Mouse (Mus musculus) embryonic facial prominence, embryonic 10.5 days (tissue): Measurements from ENCODE around the gene Slitrk3. TPM values are rescaled to one million over a fixed set of nuclear protein-coding genes. Genes with fewer than 3 reads are reported as not detected.
A peak's percentile ranks its signal among the peaks of the same experiment; 100 is the strongest.
"Not testable (repeated sequence)": the region's sequence is repeated elsewhere in the genome, so short reads cannot be mapped to it uniquely, and the experiment has no call there.

Source experiments
- DNase-seq: peaks from one replicate; pipeline ENCODE4 v3.0.0-alpha.2; 2017; ENCODE audit warnings: low spot score
- H3K27ac ChIP-seq: fragments of 300-500 bp; sonication (generic); replicated peaks from 2 replicates; pipeline ENCODE4 v1.5.1; 2016; ENCODE audit warnings: mild to moderate bottlenecking
- H3K27me3 ChIP-seq: fragments of 300-500 bp; sonication (generic); replicated peaks from 2 replicates; pipeline ENCODE4 v1.6.1; 2016; ENCODE audit warnings: low read depth, mild to moderate bottlenecking; ENCODE audit not compliant: poor library complexity, severe bottlenecking
- H3K36me3 ChIP-seq: fragments of 300-500 bp; sonication (generic); replicated peaks from 2 replicates; pipeline ENCODE4 v1.6.1; 2016; ENCODE audit warnings: mild to moderate bottlenecking, moderate library complexity
- H3K4me1 ChIP-seq: fragments of 300-500 bp; sonication (generic); 2 replicates; pipeline ENCODE4 v1.6.1; 2016
- H3K4me3 ChIP-seq: fragments of 300-500 bp; sonication (generic); 2 replicates; pipeline ENCODE4 v1.5.1; 2016; ENCODE audit warnings: mild to moderate bottlenecking, moderate library complexity
- H3K9me3 ChIP-seq: fragments of 300-500 bp; sonication (generic); 2 replicates; pipeline ENCODE4 v1.6.1; 2016; ENCODE audit warnings: mild to moderate bottlenecking
- WGBS: fragments of 180-500 bp; shearing (Covaris S2); methylation state at CpG from one replicate; pipeline ENCODE4 v1.1.7; 2016; 5-methylcytosine and 5-hydroxymethylcytosine counted together
- polyA plus RNA-seq: library from polyadenylated mRNA; unstranded; fragments of >200 nt; fragmentation: Nextera tagmentation; extraction: Ambion mirVana; gene quantifications from 2 replicates; pipeline ENCODE4 v1.2.1, GENCODE M21; 2016

Gene Slitrk3
- polyA plus RNA-seq, result 0.22 and 0.24 TPM in 2 replicates

GRCm38 (mm10) chr3:73057197-73057811 lies at the start of gene Slitrk3:
Gene Slitrk3, minus strand, starts transcription at chr3:73057803.
- peaks cover 74% of the 10 kb centered on the region for H3K27me3 ChIP-seq

DNA sequence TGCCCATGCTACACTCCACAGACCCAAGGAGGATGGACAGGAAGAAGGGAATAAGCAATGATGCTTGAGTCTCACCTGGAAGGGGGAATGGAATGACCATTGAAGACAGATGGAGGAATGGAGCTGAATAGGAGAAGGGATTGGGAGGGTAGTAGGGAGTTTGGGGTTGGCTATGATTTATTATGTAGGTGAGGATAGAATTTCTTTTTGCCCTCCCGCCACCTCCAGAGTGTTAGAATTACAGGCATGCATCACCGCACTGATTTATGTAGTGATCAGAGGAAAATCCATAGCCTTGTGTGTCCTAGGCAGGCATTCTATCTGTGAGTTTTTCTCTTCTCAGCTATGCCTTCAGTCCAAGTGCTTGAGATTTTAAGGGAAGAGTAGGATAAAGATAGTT lies 36.8 kb upstream of the Slitrk3 start:
- H3K27ac ChIP-seq, H3K27me3 ChIP-seq, H3K9me3 ChIP-seq, H3K4me1 ChIP-seq, DNase-seq, H3K4me3 ChIP-seq, H3K36me3 ChIP-seq: not testable (repeated sequence)
- 94% methylated on average over 2 of the region's 2 CpGs for whole genome bisulfite sequencing

More at GRCm38 (mm10) chr3:73057197-73057811, at the start of gene Slitrk3:
- under 1% methylated on average over 44 of the region's 44 CpGs for WGBS
- Histone ChIP-seq H3K4me1 (peaks cover 9% of the 10 kb centered on the region), H3K27ac (no peak within 1 kb of the TSS), H3K36me3 (no peaks in the 10 kb centered on the region), H3K9me3 (no peaks in the 10 kb centered on the region), H3K4me3 (peak within 1 kb of the TSS; percentile 67)
- peak; percentile 57 for DNase-seq

- no peaks in the 10 kb centered on the region for H3K36me3 ChIP-seq
- no peaks in the 10 kb centered on the region for H3K27me3 ChIP-seq
- WGBS, result 82% methylated on average over 5 of the region's 5 CpGs
- no peaks in the 10 kb centered on the region for H3K4me1 ChIP-seq
- H3K4me3 ChIP-seq, result no peak overlapping the region
- no peaks in the 10 kb centered on the region for H3K9me3 ChIP-seq
- DNase-seq, result no peak
- H3K27ac ChIP-seq, result no peak overlapping the region
Observed at GRCm38 (mm10) chr3:73084620-73085019, 27.0 kb upstream of the Slitrk3 start.

DNA sequence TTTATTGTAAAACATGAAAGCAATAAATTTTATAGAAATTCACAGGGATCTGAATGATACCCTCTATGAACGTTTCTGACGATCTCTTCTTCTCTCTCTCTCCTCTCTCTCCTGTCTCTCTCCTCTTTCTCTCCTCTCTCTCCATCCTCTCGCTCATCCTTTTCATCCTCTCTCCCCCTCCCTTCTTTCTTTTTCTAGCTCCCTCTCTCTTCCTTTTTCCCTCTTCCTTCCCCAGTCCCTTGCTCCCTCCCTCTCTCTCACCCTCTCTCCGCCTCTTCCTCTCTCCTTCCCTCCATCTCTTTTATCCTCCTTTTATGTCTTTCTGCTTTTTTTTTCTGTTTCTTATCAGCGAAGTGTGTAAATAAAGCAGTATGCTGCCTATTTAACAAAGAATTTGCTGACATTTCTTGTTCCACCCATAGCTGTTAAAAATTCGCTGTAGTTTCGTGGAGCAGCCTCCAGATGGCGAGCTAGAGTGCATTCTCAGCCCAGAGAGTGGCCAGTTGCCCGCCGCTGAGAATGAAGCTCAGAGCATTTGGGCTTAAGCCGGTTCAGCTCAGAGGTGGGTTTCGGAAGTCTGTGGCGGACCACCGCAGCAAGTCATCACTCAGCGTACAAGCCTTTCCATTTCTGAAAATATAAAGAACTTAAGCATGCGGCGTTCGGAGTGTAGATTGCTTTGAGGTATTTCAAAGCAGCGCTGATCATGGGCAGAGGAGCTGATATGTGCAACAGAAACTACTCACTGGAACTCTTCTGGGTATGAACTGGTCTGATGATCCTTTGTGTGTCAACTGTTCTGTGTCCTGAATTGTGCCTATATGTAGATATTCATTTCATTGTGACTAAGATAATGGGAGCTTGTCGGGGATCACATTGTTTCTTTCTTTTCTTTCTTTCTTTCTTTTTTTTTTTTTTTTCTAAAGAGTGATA lies 8.5 kb upstream of the Slitrk3 start:
- no peaks in the 10 kb centered on the region for H3K36me3 ChIP-seq
- 12% methylated on average over 20 of the region's 20 CpGs for WGBS
- H3K9me3 ChIP-seq, result no peaks in the 10 kb centered on the region
- H3K27me3 ChIP-seq, result 0 out of 2 replicates have a peak, but pooled peaks cover 3% of the 10 kb centered on the region
- H3K4me3 ChIP-seq, result peak overlapping the region; percentile 51
- DNase-seq, result peak; percentile 74
- no peak overlapping the region for H3K27ac ChIP-seq
- no peaks in the 10 kb centered on the region for H3K4me1 ChIP-seq

DNA sequence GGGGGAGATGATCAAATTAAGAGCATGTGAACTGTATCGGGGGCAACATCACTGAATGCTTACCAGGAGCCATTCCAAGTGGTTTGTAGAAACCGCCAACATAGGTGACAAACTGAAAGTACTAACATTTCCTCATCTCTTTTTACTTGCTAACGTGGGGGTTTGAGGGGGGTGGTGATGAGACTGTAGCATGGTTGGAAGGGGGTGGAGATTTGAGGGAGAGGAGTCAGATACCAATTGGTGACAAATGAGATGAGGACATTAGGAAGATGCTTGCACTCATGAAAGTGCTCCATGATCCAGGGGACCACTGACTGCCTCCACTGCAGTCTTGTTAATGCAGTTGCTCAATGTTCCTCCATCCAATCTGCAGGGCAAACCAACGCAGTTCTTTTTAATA lies 587 bp upstream of the Slitrk3 start:
- Histone ChIP-seq H3K27me3 (peaks cover 65% of the 10 kb centered on the region), H3K36me3 (no peaks in the 10 kb centered on the region), H3K9me3 (no peaks in the 10 kb centered on the region), H3K4me1 (peaks cover 9% of the 10 kb centered on the region), H3K27ac (no peak overlapping the region), H3K4me3 (peak overlapping the region; percentile 67)
- WGBS, result 12% methylated on average over 4 of the region's 4 CpGs
- no peak for DNase-seq

DNA sequence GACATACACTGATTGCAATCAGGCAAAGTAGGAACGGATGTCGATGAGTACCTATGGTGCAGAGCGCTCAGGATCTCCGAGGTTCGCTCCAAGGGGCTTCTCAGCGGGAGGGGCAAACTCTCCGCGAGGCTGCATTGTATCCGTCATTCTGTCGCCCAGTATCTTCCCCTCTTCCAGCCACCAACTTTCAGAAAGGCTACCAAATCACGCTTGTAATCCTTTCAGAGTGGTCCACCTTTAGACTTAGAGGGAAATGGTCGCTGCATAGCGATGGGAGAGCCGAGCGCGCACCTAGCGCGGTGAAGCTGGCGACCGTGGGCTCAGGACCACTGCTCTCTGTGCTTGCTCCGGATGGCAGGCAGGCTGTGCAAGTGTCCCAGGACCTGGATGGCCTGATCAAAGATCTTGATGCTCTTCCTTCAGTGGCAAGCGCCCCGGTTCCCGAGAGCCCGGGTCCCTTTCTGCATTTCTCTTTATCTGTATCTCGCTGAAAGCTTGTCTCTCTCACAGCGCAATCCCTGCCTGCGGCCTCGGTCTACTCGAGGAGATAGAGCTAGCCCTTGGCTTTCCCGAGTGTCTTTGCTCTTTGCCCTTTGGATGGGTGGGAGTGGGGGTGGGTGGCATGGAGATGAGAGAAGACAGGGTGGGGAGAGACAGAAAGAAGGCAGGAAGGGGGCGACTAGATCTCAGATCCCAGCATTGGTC lies 959 bp downstream of the Slitrk3 start:
- Histone ChIP-seq H3K4me3 (peak overlapping the region; percentile 67), H3K27me3 (peaks cover 79% of the 10 kb centered on the region), H3K27ac (no peak overlapping the region), H3K36me3 (no peaks in the 10 kb centered on the region), H3K9me3 (no peaks in the 10 kb centered on the region), H3K4me1 (peaks cover 9% of the 10 kb centered on the region)
- WGBS, result 2% methylated on average over 32 of the region's 32 CpGs
- DNase-seq, result peak; percentile 45

DNA sequence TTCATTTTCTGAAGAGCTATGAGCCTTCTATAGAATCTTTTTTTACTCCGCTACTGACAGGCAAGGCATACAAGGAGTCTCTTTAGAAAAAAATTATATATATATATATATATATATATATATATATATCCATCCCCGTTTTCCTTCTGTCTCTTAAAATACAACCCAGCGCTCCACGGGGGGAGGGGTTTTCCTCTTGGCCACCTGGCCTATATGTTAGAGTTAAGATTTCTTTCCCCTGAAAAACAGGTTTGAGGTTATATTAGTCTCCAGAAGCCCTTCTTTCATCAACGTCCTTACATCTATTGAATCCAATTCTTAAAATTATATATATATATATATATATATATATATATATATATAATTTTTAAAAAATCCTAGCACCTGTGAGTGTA lies 1.6 kb downstream of the Slitrk3 start:
- H3K4me1 ChIP-seq, result peaks cover 9% of the 10 kb centered on the region
- H3K4me3 ChIP-seq, result no peak overlapping the region
- no peak overlapping the region for H3K27ac ChIP-seq
- no peak for DNase-seq
- 30% methylated on average over 5 of the region's 5 CpGs for WGBS
- no peaks in the 10 kb centered on the region for H3K36me3 ChIP-seq
- H3K27me3 ChIP-seq, result peaks cover 79% of the 10 kb centered on the region
- H3K9me3 ChIP-seq, result no peaks in the 10 kb centered on the region

DNA sequence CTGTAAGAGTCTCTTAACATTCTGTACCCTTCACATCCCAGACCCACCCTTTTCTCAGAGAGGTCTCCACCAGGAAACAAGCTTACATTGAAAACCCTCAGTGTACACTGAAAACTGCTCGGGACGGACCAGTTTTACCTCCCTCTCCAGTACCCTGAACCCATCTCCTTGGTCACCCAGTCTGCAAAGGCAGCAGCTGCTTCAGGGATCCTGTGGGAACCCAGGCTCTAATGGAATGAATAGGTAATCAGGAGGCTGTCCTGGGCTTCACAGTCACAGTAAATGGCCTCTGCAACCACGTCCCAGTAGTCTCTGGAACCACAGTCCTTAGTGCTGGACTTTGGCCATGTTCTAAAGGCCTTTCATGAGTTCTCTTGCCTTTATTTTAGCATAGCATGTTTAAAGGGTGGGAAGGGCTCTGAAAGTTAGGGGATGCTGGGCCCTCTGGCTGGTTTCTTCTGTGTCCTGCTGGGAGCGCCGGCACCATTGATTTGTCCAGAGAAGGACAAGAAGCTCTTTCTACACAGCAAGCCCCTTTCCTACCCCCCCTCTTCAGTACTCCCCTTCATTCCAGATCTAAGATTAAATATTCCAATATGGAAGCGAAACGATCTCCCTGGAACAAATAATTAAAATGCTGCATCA lies 2.1 kb downstream of the Slitrk3 start:
- H3K9me3 ChIP-seq, result no peaks in the 10 kb centered on the region
- no peak overlapping the region for H3K27ac ChIP-seq
- DNase-seq, result peak; percentile 19
- peaks cover 81% of the 10 kb centered on the region for H3K27me3 ChIP-seq
- peaks cover 9% of the 10 kb centered on the region for H3K4me1 ChIP-seq
- WGBS, result 26% methylated on average over 7 of the region's 7 CpGs
- no peak overlapping the region for H3K4me3 ChIP-seq
- H3K36me3 ChIP-seq, result no peaks in the 10 kb centered on the region

DNA sequence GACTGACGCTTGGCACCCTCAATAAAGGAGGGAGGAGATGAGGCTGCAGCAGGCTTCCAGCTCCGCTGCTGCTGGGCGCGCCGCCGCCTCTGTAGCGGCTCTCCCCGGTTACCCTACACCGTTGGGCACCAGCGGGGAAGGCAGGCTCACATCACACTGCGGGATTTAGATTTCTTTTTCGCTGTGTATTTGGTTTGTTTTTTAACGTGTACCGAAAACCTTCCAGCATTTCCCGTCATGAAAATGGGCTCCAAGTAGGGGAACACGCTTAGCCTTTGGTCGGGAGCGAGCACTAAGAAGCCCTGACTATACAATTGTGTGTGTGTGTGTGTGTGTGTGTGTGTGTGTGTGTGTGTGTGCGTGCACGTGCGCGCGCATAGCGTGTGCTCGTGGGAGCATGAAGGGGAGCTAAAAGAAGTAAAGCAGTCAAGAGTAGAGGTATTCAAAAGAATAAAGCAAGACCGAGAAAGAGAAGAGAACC lies 4.1 kb downstream of the Slitrk3 start:
- Histone ChIP-seq H3K9me3 (no peaks in the 10 kb centered on the region), H3K27ac (no peak overlapping the region), H3K36me3 (no peaks in the 10 kb centered on the region), H3K27me3 (peaks cover 75% of the 10 kb centered on the region), H3K4me3 (peak overlapping the region; percentile 52), H3K4me1 (peaks cover 9% of the 10 kb centered on the region)
- 2% methylated on average over 26 of the region's 26 CpGs for WGBS
- peak; percentile 60 for DNase-seq

- Histone ChIP-seq H3K27me3 (peaks cover 14% of the 10 kb centered on the region), H3K4me3 (0 out of 2 replicates have a peak overlapping the region, but pooled peaks have one; percentile 21), H3K27ac (no peak overlapping the region), H3K9me3 (no peaks in the 10 kb centered on the region), H3K36me3 (no peaks in the 10 kb centered on the region), H3K4me1 (no peaks in the 10 kb centered on the region)
- peak; percentile 72 for DNase-seq
- WGBS, result 6% methylated on average over 3 of the region's 3 CpGs
Observed at GRCm38 (mm10) chr3:73046248-73046647, 11.4 kb downstream of the Slitrk3 start.

GRCm38 (mm10) chr3:73042256-73042655 lies 15.3 kb downstream of the Slitrk3 start:
- no peaks in the 10 kb centered on the region for H3K36me3 ChIP-seq
- no peaks in the 10 kb centered on the region for H3K9me3 ChIP-seq
- no peaks in the 10 kb centered on the region for H3K27me3 ChIP-seq
- no peak overlapping the region for H3K4me3 ChIP-seq
- no peaks in the 10 kb centered on the region for H3K4me1 ChIP-seq
- DNase-seq, result no peak
- H3K27ac ChIP-seq, result no peak overlapping the region

GRCm38 (mm10) chr3:73006045-73006444 lies 51.6 kb downstream of the Slitrk3 start:
- Histone ChIP-seq H3K36me3 (no peaks in the 10 kb centered on the region), H3K4me3 (no peak overlapping the region), H3K9me3 (no peaks in the 10 kb centered on the region), H3K4me1 (no peaks in the 10 kb centered on the region), H3K27ac (no peak overlapping the region), H3K27me3 (no peaks in the 10 kb centered on the region)
- WGBS, result 8% methylated on average over 6 of the region's 6 CpGs
- no peak for DNase-seq
